Mouse (Mus musculus) neural tube, embryonic 11.5 days (tissue): ENCODE measurements around the gene Nup37. TPM values are rescaled to one million over a fixed set of nuclear protein-coding genes. Genes with fewer than 3 reads are reported as not detected.

Experiments used
- ATAC-seq: fragments of 200-750 bp; cut with Nextera tagmentation; 2 replicates; pipeline ENCODE4 v1.8.0; 2017; ENCODE audit warnings: moderate number of reproducible peaks, mild to moderate bottlenecking, moderate TSS enrichment, moderate library complexity; ENCODE audit not compliant: insufficient read depth, low FRiP score, low TSS enrichment
- DNase-seq: peaks from one replicate; pipeline ENCODE4 v3.0.0-alpha.2; 2015; ENCODE audit warnings: low spot score
- H3K27ac ChIP-seq: fragments of 300-500 bp; sonication (generic); 2 replicates; pipeline ENCODE4 v1.5.1; 2014; ENCODE audit warnings: low read depth, mild to moderate bottlenecking, low read length
- H3K27me3 ChIP-seq: fragments of 300-500 bp; sonication (generic); 2 replicates; pipeline ENCODE4 v1.6.1; 2014; ENCODE audit warnings: mild to moderate bottlenecking, low read length, mixed read lengths; ENCODE audit not compliant: control insufficient read depth, insufficient read depth
- H3K36me3 ChIP-seq: fragments of 300-500 bp; sonication (generic); 2 replicates; pipeline ENCODE4 v1.6.1; 2014; ENCODE audit warnings: mild to moderate bottlenecking, low read length, moderate library complexity, mixed read lengths; ENCODE audit not compliant: control insufficient read depth, insufficient read depth
- H3K4me1 ChIP-seq: fragments of 300-500 bp; sonication (generic); 2 replicates; pipeline ENCODE4 v1.6.1; 2014; ENCODE audit warnings: low read length, mixed read lengths; ENCODE audit not compliant: control insufficient read depth, insufficient read depth
- H3K4me2 ChIP-seq: fragments of 300-500 bp; sonication (generic); 2 replicates; pipeline ENCODE4 v1.6.1; 2014; ENCODE audit warnings: low read depth, mild to moderate bottlenecking, moderate library complexity
- H3K4me3 ChIP-seq: fragments of 300-500 bp; sonication (generic); 2 replicates; pipeline ENCODE4 v1.5.1; 2014; ENCODE audit warnings: low read depth, low read length
- H3K9ac ChIP-seq: fragments of 300-500 bp; sonication (generic); 2 replicates; pipeline ENCODE4 v1.6.1; 2014; ENCODE audit warnings: mild to moderate bottlenecking, low read length
- H3K9me3 ChIP-seq: fragments of 300-500 bp; sonication (generic); 2 replicates; pipeline ENCODE4 v1.6.1; 2016; ENCODE audit warnings: low read length; ENCODE audit not compliant: control insufficient read depth
- WGBS: fragments of 180-500 bp; shearing (Covaris S2); extraction: QIAGEN DNeasy Blood & Tissue Kit; methylation state at CpG from one replicate; pipeline ENCODE4 v1.1.7; 2014; 5-methylcytosine and 5-hydroxymethylcytosine counted together
- polyA plus RNA-seq: library from polyadenylated mRNA; unstranded; fragments of >200 nt; fragmentation: Nextera tagmentation; extraction: Ambion mirVana; gene quantifications from 2 replicates; pipeline ENCODE4 v1.2.1, GENCODE M21; 2014

The Nup37 gene
- polyA plus RNA-seq, 1 experiment from 2014 or later, result 85.2 TPM

- peaks cover 4% of the 10 kb centered on the region; the same call in 1 of the 2 replicates for H3K36me3 ChIP-seq
- WGBS, result 92% methylated on average over 5 of the region's 5 CpGs
- no peak overlapping the region for H3K4me3 ChIP-seq
- no peaks in the 10 kb centered on the region for H3K27me3 ChIP-seq
- H3K9me3 ChIP-seq, result no peaks in the 10 kb centered on the region
- no peak overlapping the region for H3K4me2 ChIP-seq
- DNase-seq (no peak), ATAC-seq (no peak; the same call in 1 of the 2 replicates)
- no peaks in the 10 kb centered on the region for H3K4me1 ChIP-seq
- no peak overlapping the region for H3K27ac ChIP-seq
- H3K9ac ChIP-seq, result no peak overlapping the region
Measured at GRCm38 (mm10) chr10:88162676-88163075, 15.9 kb downstream of the Nup37 start.

- DNase-seq (no peak), ATAC-seq (no peak)
- no peaks in the 10 kb centered on the region for H3K4me1 ChIP-seq
- H3K36me3 ChIP-seq, result peaks cover 2% of the 10 kb centered on the region; the same call in 1 of the 2 replicates
- H3K27ac ChIP-seq, result no peak overlapping the region
- H3K9me3 ChIP-seq, result no peaks in the 10 kb centered on the region
- no peaks in the 10 kb centered on the region for H3K27me3 ChIP-seq
- WGBS, result 95% methylated on average over 3 of the region's 3 CpGs
- H3K4me3 ChIP-seq, result no peak overlapping the region
- H3K4me2 ChIP-seq, result no peak overlapping the region
- no peak overlapping the region for H3K9ac ChIP-seq
Measured at GRCm38 (mm10) chr10:88166158-88166557, 19.4 kb downstream of the Nup37 start.

GRCm38 (mm10) chr10:88167438-88168077, 20.8 kb downstream of the Nup37 start:
- WGBS, result 86% methylated on average over 7 of the region's 7 CpGs
- H3K4me3 ChIP-seq, result no peak overlapping the region
- H3K4me2 ChIP-seq, result no peak overlapping the region
- no peak for DNase-seq
- H3K9ac ChIP-seq, result no peak overlapping the region
- no peak for ATAC-seq
- H3K27ac ChIP-seq, result no peak overlapping the region
- no peaks in the 10 kb centered on the region for H3K4me1 ChIP-seq
- peaks cover 2% of the 10 kb centered on the region; the same call in 1 of the 2 replicates for H3K36me3 ChIP-seq
- no peaks in the 10 kb centered on the region for H3K9me3 ChIP-seq
- no peaks in the 10 kb centered on the region for H3K27me3 ChIP-seq

- WGBS, result 21% methylated on average over 4 of the region's 4 CpGs
- peak overlapping the region; percentile 68 for H3K4me2 ChIP-seq
- no peaks in the 10 kb centered on the region for H3K27me3 ChIP-seq
- no peak overlapping the region for H3K27ac ChIP-seq
- ATAC-seq (peak; percentile 67), DNase-seq (no peak)
- H3K36me3 ChIP-seq, result no peaks in the 10 kb centered on the region
- H3K4me1 ChIP-seq, result no peaks in the 10 kb centered on the region
- no peak overlapping the region for H3K9ac ChIP-seq
- no peaks in the 10 kb centered on the region for H3K9me3 ChIP-seq
- peak overlapping the region; percentile 58 for H3K4me3 ChIP-seq
Measured at GRCm38 (mm10) chr10:88200541-88200940, 53.7 kb downstream of the Nup37 start.

- no peaks in the 10 kb centered on the region for H3K27me3 ChIP-seq
- 2% methylated on average over 23 of the region's 23 CpGs for WGBS
- DNase-seq (peak; percentile 91), ATAC-seq (peak; percentile 98)
- H3K4me3 ChIP-seq, result peak within 1 kb of the TSS; percentile 58
- H3K9me3 ChIP-seq, result no peaks in the 10 kb centered on the region
- peak within 1 kb of the TSS; percentile 68 for H3K4me2 ChIP-seq
- H3K9ac ChIP-seq, result peak within 1 kb of the TSS; percentile 74
- no peaks in the 10 kb centered on the region for H3K4me1 ChIP-seq
- H3K27ac ChIP-seq, result peak within 1 kb of the TSS; percentile 56; the same call in 1 of the 2 replicates
- no peaks in the 10 kb centered on the region for H3K36me3 ChIP-seq
Measured at GRCm38 (mm10) chr10:88200951-88201638, 54.3 kb downstream of the Nup37 start, which contains the start of gene Washc3. Gene Washc3, plus strand, starts transcription at chr10:88201093.

GRCm38 (mm10) chr10:88201650-88202049, 54.9 kb downstream of the Nup37 start:
- H3K9me3 ChIP-seq, result no peaks in the 10 kb centered on the region
- DNase-seq, result no peak
- H3K4me3 ChIP-seq, result peak overlapping the region; percentile 58
- ATAC-seq, result no peak
- no peaks in the 10 kb centered on the region for H3K27me3 ChIP-seq
- WGBS, result 81% methylated on average over 13 of the region's 13 CpGs
- no peaks in the 10 kb centered on the region for H3K4me1 ChIP-seq
- H3K27ac ChIP-seq, result no peak overlapping the region
- H3K4me2 ChIP-seq, result peak overlapping the region; percentile 68
- no peaks in the 10 kb centered on the region for H3K36me3 ChIP-seq
- peak overlapping the region; percentile 74 for H3K9ac ChIP-seq

GRCm38 (mm10) chr10:88202581-88202980, 55.8 kb downstream of the Nup37 start:
- H3K4me3 ChIP-seq, result no peak overlapping the region
- DNase-seq (no peak), ATAC-seq (no peak)
- H3K27me3 ChIP-seq, result no peaks in the 10 kb centered on the region
- H3K36me3 ChIP-seq, result no peaks in the 10 kb centered on the region
- H3K4me2 ChIP-seq, result no peak overlapping the region
- no peaks in the 10 kb centered on the region for H3K4me1 ChIP-seq
- H3K27ac ChIP-seq, result no peak overlapping the region
- WGBS, result 98% methylated on average over 8 of the region's 8 CpGs
- no peak overlapping the region for H3K9ac ChIP-seq
- no peaks in the 10 kb centered on the region for H3K9me3 ChIP-seq

GRCm38 (mm10) chr10:88203236-88203635, 56.4 kb downstream of the Nup37 start:
- no peak overlapping the region for H3K4me2 ChIP-seq
- H3K9ac ChIP-seq, result no peak overlapping the region
- 88% methylated on average over 6 of the region's 6 CpGs for WGBS
- H3K27ac ChIP-seq, result no peak overlapping the region
- DNase-seq, result no peak
- H3K4me1 ChIP-seq, result no peaks in the 10 kb centered on the region
- H3K27me3 ChIP-seq, result no peaks in the 10 kb centered on the region
- no peaks in the 10 kb centered on the region for H3K9me3 ChIP-seq
- no peaks in the 10 kb centered on the region for H3K36me3 ChIP-seq
- H3K4me3 ChIP-seq, result no peak overlapping the region
- ATAC-seq, result no peak

GRCm38 (mm10) chr10:88212644-88213043, 65.9 kb downstream of the Nup37 start:
- Histone ChIP-seq H3K27ac (no peak overlapping the region), H3K36me3 (no peaks in the 10 kb centered on the region), H3K4me2 (no peak overlapping the region), H3K9me3 (no peaks in the 10 kb centered on the region), H3K4me3 (no peak overlapping the region), H3K9ac (no peak overlapping the region), H3K27me3 (no peaks in the 10 kb centered on the region), H3K4me1 (no peaks in the 10 kb centered on the region)
- no peak for ATAC-seq
- 84% methylated on average over 5 of the region's 5 CpGs for WGBS
- DNase-seq, result no peak
